Mouse (Mus musculus): ENCODE results near the gene Tgds. TPM values are rescaled to one million over a fixed set of nuclear protein-coding genes. Genes with fewer than 3 reads are reported as not detected.
A peak's percentile ranks its signal among the peaks of the same experiment; 100 is the strongest.
"Not testable (repeated sequence)": the region's sequence is repeated elsewhere in the genome, so short reads cannot be mapped to it uniquely, and the experiment has no call there.

Tgds gene
- polyA plus RNA-seq, 1 experiment from 2014 or later: 21.3 TPM

DNA sequence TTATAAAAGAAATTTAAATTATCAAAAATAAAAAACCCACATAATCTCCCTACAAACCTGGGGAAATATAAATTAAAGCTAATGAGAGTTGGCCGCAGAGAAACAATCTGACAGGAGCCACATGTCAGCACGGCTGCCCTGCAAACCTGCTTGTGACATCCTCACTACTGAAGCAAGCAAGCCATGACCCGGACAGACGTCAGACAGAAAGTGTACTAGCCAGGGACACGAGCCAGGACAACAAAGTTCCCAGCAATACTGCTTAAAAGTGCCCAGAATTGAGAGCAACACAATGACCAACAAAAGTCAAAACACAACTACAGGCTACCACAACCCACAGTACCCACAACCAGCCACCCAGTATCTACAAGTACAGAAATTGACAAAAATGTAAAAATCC lies 6.3 kb downstream of the Tgds start:
- Histone ChIP-seq H3K9me3 (no peaks in the 10 kb centered on the region), H3K4me1 (replicated peaks) (peaks cover 2% of the 10 kb centered on the region), H3K4me3 (no peak overlapping the region), H3K27ac (no peak overlapping the region), H3K9ac (no peak overlapping the region), H3K36me3 (peaks cover 60% of the 10 kb centered on the region), H3K4me2 (no peak overlapping the region), H3K27me3 (no peaks in the 10 kb centered on the region)
- ATAC-seq (ENCODE audit: low FRiP score): no peak
- 96% methylated on average over 5 of the region's 5 CpGs for WGBS

DNA sequence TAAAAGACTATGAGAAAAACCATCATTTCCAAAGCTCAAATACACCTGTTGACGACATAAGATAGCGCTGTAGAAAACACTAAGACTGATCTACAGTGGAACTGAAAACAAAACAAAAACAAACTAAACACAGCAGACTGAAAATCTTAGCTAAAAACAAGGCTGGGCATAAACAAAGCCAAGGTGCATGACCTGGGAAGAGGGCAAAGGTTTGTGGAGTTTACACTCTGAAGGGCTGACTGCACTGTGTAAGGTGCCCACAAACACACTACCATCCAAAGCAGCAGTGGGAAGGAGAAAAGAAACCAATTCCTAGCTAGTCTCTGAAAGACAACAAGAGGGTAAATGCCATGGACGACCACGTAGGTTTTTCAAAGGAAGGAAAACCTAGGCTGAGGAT lies 7.8 kb downstream of the Tgds start:
- Histone ChIP-seq H3K9me3 (no peaks in the 10 kb centered on the region), H3K36me3 (peaks cover 76% of the 10 kb centered on the region)

DNA sequence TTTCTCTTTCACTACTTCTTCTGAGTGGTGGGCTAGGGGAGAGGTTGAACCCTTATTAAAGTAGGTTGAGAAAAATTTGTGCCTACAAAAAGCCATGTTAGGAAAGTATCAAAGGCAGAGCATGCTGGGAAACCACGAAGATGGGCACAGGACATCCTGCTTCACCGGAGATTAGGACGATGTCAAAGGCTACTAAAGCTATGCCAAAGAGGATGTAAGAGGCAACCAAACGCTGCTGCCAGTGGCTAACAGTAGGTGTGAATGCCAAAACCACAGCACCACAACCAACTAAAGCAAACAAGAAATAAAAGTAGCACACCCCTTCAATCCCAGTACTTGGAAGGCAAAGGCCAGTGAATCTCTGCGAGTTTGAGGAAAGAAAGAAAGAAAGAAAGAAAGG lies 8.4 kb downstream of the Tgds start:
- WGBS: 88% methylated on average over 5 of the region's 5 CpGs
- ATAC-seq (ENCODE audit: low FRiP score): no peak
- Histone ChIP-seq H3K4me2 (no peak overlapping the region), H3K4me1 (replicated peaks) (no peaks in the 10 kb centered on the region), H3K27me3 (no peaks in the 10 kb centered on the region), H3K4me3 (no peak overlapping the region), H3K27ac (no peak overlapping the region), H3K9me3 (no peaks in the 10 kb centered on the region), H3K9ac (no peak overlapping the region), H3K36me3 (peaks cover 80% of the 10 kb centered on the region)

More for the DNA sequence above, 7.8 kb downstream of the Tgds start:
- WGBS: 91% methylated on average over 4 of the region's 4 CpGs
- H3K27ac ChIP-seq: no peak overlapping the region
- no peak overlapping the region for H3K4me2 ChIP-seq
- H3K4me3 ChIP-seq: no peak overlapping the region
- H3K9ac ChIP-seq: no peak overlapping the region
- H3K27me3 ChIP-seq: no peaks in the 10 kb centered on the region
- no peaks in the 10 kb centered on the region for H3K4me1 ChIP-seq (replicated peaks)
- ATAC-seq (ENCODE audit: low FRiP score): no peak

DNA sequence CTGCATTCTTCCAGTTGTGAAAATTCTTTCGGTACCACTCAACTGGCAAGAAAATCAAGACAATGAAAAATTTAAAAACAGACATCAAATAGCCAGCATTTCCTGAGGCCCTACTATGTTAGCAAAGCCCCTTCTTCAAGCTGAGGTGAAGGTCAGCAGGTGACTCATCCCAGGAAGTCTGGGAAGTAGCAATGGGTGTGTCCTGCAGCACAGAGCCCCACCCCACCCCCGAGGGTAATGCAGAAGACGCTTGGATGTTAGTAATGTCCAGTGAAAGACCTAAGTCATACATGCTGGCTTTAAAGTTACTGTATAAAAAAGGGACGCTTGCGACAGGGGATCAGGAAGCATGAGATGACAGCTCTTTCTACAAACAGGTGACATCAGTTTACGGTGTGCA lies 19.4 kb downstream of the Tgds start:
- H3K4me1 ChIP-seq (replicated peaks): no peaks in the 10 kb centered on the region
- no peak overlapping the region for H3K4me3 ChIP-seq
- no peak overlapping the region for H3K27ac ChIP-seq
- no peaks in the 10 kb centered on the region for H3K27me3 ChIP-seq
- H3K36me3 ChIP-seq: peaks cover 68% of the 10 kb centered on the region
- H3K9ac ChIP-seq: no peak overlapping the region
- no peak overlapping the region for H3K4me2 ChIP-seq
- H3K9me3 ChIP-seq: no peaks in the 10 kb centered on the region
- 96% methylated on average over 6 of the region's 6 CpGs for WGBS
- ATAC-seq (ENCODE audit: low FRiP score): no peak

DNA sequence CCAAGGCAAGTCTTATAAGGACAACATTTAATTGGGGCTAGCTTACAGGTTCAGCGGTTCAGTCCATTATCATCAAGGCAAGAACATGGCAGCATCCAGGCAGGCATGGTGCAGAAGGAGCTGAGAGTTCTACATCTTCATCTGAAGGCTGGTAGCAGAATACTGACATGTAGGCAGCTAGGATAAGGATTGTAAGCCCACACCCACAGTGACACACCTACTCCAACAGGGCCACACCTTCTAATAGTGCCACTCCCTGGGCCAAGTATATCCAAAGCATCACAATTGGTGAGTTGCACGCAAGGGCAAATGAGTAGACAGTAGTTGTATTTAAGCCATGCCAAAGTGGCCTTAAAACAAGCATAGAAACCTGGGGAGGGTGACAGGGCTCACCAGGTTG lies 25.1 kb downstream of the Tgds start:
- H3K9ac ChIP-seq; H3K9me3 ChIP-seq; H3K27me3 ChIP-seq; ATAC-seq (ENCODE audit: low FRiP score); H3K4me2 ChIP-seq; H3K4me3 ChIP-seq; H3K27ac ChIP-seq; H3K4me1 ChIP-seq (replicated peaks): not testable (repeated sequence)
- 95% methylated on average over 2 of the region's 2 CpGs for WGBS
- peaks cover 15% of the 10 kb centered on the region for H3K36me3 ChIP-seq

DNA sequence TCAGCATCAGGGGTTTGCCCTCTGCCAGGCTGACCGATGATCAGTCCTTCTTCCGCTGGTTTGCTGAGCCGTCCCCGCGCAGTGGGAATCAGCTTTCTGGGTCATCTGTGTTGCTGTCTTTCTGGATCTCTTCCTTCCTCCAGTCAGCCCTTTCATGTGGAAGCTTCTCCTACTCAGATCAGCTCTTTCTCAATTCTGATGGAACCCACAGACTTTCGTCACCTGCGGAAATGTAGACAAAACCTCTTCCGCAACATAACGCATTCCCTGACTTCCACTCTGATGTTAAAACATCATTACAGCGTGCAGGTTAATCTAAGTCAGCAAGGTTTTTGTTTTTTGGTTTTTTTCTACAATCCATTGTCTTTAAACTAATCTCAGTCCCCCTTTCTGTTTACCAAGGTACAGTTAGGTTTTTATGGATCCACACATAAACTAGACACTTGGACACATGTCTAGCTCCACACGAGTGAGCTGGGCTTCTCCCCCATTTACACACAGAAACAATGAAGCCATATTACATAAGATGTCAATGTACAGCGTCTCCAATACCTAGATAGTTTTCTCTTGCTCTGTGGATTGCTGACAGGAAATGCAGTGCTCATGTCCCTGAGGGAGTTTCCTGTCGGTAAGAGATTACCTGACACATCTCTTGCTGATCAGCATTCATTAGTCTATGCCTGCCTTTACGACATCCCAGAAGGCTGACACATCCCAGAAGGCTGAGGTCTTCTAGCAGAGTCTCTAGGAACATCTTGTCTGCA lies 31.1 kb downstream of the Tgds start:
- ATAC-seq (ENCODE audit: low FRiP score): no peak
- H3K9ac ChIP-seq: no peak overlapping the region
- H3K4me3 ChIP-seq: no peak overlapping the region
- no peak overlapping the region for H3K27ac ChIP-seq
- no peaks in the 10 kb centered on the region for H3K4me1 ChIP-seq (replicated peaks)
- no peak overlapping the region for H3K4me2 ChIP-seq
- H3K27me3 ChIP-seq: no peaks in the 10 kb centered on the region
- 86% methylated on average over 14 of the region's 14 CpGs for WGBS
- no peaks in the 10 kb centered on the region for H3K9me3 ChIP-seq
- H3K36me3 ChIP-seq: no peaks in the 10 kb centered on the region

DNA sequence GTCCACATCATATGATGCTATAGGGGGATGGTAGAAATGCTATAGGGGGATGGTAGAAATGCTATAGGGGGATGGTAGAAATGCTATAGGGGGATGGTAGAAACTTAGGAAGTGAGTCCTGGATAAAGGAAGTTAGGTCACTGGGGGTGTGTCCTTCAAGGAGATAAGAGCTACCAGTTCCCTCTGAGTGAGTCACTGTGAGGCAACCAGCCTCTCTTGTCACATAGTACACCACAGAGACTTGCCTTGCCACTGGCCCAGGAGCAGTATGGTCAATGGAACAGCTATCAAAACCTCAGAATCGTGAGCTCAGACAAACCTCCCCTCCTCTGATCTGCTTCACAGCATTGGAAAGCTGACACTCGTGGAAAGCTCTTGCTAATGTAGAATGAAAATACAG lies 34.3 kb downstream of the Tgds start:
- Histone ChIP-seq H3K27me3 (no peaks in the 10 kb centered on the region), H3K4me2 (no peak overlapping the region), H3K36me3 (no peaks in the 10 kb centered on the region), H3K9me3 (no peaks in the 10 kb centered on the region), H3K4me3 (no peak overlapping the region), H3K4me1 (replicated peaks) (no peaks in the 10 kb centered on the region), H3K27ac (no peak overlapping the region), H3K9ac (no peak overlapping the region)
- no peak for ATAC-seq (ENCODE audit: low FRiP score)
- whole genome bisulfite sequencing: 68% methylated on average over 2 of the region's 2 CpGs

DNA sequence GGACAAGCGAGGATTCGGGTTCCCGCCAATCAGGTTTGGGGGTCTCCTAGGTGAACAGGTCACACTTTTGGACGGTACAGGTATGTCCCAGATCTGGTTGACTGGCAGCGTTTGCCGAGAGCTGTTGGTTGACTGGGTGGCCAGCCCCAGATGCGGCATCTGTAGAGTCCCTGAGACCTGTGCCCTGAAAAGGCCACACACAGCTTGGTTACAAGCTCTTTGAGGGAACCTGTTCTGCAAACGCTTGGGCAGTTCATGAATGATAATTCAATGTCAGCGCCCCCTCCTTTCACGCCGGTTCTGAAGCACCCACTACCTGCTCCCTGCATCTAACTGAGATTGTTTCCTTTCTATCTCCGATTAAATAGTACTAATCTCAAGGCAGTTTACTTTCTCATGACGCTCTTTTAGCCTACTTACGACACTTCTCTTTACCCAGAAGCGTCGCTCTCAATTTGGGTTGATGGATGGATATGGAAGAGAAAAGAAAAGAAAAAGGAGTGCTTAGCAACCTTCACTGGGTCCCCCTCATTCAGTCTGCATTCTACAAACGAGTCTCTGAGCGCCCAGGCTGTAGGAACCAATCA lies 42.7 kb downstream of the Tgds start:
- Histone ChIP-seq H3K9ac (peak overlapping the region; percentile 75), H3K4me2 (peak overlapping the region; percentile 67), H3K27me3 (no peaks in the 10 kb centered on the region), H3K36me3 (no peaks in the 10 kb centered on the region), H3K9me3 (no peaks in the 10 kb centered on the region), H3K27ac (no peak overlapping the region), H3K4me1 (replicated peaks) (peaks cover 23% of the 10 kb centered on the region), H3K4me3 (peak overlapping the region; percentile 60)
- ATAC-seq (ENCODE audit: low FRiP score): peak; percentile 39
- WGBS: 1% methylated on average over 18 of the region's 18 CpGs

DNA sequence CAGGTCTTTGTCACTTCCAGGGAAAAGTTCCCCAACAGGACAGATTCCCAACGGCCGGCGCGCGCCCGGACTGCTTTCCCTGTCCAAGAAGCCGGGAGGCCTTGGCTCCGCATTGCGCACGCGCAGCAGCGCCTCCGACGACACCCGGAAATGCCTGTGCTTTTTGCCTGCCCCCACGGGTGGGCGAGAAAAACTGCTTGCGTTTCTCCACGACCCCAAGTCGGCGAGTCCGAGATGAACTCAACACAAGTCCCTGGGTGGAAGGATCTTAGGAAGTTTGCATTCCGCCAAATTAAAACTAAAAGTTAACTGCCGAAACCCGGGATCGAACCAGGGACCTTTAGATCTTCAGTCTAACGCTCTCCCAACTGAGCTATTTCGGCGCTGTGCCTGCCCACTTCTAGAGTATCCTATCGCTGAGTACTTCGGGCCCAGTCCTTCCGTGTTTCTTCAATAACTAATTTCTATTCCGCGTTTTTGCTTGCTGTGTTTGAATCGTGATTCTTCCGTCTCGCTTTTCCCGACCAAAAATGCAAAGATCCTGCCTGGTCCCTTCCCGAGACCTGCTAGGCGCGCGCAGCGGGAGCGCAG lies 43.2 kb downstream of the Tgds start:
- H3K4me1 ChIP-seq (replicated peaks): peaks cover 23% of the 10 kb centered on the region
- under 1% methylated on average over 44 of the region's 44 CpGs for WGBS
- H3K9me3 ChIP-seq: no peaks in the 10 kb centered on the region
- no peaks in the 10 kb centered on the region for H3K27me3 ChIP-seq
- H3K9ac ChIP-seq: peak overlapping the region; percentile 75
- peak overlapping the region; percentile 67 for H3K4me2 ChIP-seq
- H3K36me3 ChIP-seq: no peaks in the 10 kb centered on the region
- H3K27ac ChIP-seq: peak overlapping the region; percentile 77
- H3K4me3 ChIP-seq: peak overlapping the region; percentile 60
- ATAC-seq (ENCODE audit: low FRiP score): peak; percentile 80

DNA sequence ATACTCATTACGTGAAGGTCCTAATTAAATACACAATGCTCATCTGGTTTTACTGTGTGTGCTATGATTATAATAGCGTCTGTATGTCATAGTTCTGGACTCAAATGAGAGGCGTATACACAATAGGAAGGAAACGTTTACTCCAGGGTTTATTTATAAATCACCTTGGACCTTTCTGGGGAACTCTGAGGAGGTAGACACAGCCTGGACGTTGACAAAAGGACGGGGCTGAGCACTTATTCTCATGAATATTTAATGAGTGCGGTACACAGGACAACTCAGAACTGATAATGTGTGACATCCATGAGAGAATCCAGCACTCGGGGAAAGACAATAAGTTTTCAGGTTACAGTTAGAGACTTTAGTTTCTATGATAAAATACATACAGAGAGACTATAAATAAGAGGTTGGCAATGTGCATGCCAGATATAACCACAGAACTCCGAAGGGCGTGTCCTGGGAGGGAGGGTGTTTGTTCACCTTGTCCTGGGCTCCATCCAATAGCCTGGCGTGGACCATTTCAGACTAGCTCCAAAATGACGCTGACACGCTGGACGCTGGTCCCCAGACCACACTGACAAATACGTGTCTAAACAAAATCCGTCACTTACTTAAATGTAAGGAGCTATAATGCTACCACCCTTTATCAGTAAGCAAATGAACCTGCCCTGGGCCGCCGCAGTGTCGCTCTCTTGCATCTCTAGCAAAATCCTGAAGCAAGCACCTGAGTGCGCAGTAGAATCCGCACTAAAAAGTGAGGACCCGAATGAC lies 43.9 kb downstream of the Tgds start:
- peak; percentile 55 for ATAC-seq (ENCODE audit: low FRiP score)
- H3K27ac ChIP-seq: peak overlapping the region; percentile 77
- H3K4me2 ChIP-seq: peak overlapping the region; percentile 67
- WGBS: 6% methylated on average over 22 of the region's 22 CpGs
- no peaks in the 10 kb centered on the region for H3K27me3 ChIP-seq
- H3K9ac ChIP-seq: peak overlapping the region; percentile 75
- H3K36me3 ChIP-seq: no peaks in the 10 kb centered on the region
- peak overlapping the region; percentile 60 for H3K4me3 ChIP-seq
- H3K9me3 ChIP-seq: no peaks in the 10 kb centered on the region
- H3K4me1 ChIP-seq (replicated peaks): peaks cover 23% of the 10 kb centered on the region

DNA sequence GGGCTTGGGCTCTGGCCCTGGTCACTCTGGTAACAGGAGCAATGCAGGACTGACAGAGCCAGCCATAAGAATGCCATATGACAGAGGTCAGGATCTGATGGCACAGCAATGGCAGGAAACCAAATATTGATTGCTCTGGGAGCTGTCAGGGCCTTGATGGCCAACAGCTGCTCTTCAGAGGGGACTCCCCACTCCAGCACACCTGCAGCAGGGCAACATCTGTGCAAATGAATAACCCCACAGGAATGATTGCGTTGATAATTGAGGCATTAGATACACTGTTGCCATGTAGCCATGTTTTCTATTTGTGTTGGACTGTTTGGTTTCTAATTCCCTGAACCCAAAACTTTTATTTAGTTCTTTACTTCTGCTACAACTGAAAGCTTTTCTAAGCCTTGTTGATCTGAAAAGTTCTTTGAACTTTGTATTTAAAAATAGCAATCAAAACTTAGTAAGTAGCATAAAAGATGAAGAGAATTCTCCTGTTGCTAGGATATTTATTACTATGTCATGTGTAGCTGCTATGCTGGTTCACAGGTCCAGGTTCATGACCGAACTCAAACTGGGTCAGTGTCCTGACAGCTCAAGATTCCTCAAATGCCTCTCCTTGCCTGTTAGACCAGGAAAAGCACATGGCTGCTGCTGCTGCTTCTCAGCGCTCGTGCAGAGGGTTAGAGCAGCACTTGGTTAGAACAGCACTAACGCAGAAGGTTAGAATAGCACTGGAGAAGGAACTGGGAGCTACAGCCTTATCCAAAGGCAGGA lies 46.1 kb downstream of the Tgds start:
- H3K4me3 ChIP-seq: no peak overlapping the region
- H3K4me2 ChIP-seq: no peak overlapping the region
- H3K9ac ChIP-seq: no peak overlapping the region
- no peaks in the 10 kb centered on the region for H3K27me3 ChIP-seq
- no peaks in the 10 kb centered on the region for H3K9me3 ChIP-seq
- WGBS: 51% methylated on average over 5 of the region's 5 CpGs
- no peak for ATAC-seq (ENCODE audit: low FRiP score)
- H3K27ac ChIP-seq: no peak overlapping the region
- H3K36me3 ChIP-seq: no peaks in the 10 kb centered on the region
- peaks cover 23% of the 10 kb centered on the region for H3K4me1 ChIP-seq (replicated peaks)

DNA sequence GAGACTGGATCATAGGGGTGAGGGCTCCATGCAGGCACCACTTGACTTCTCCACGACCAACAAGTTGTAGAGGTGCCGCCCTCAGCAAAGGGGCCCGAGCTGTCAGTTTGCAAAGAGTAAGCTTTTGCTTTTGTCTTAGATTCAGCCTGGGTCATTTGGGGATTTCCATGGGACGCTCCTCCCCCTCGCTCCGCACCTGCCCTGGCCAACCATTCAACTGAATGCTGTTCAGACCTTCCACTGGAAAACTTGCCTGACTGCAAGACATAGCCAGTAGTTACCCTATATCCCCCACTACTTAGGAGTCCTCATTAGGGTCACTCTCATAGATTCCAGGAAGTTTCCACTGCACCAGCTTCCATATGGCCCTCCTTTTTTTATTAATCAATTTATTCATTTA lies 48.7 kb downstream of the Tgds start:
- Histone ChIP-seq H3K27me3 (no peaks in the 10 kb centered on the region), H3K4me1 (replicated peaks) (peaks cover 27% of the 10 kb centered on the region), H3K9ac (no peak overlapping the region), H3K36me3 (no peaks in the 10 kb centered on the region), H3K9me3 (no peaks in the 10 kb centered on the region), H3K4me2 (no peak overlapping the region), H3K4me3 (no peak overlapping the region), H3K27ac (no peak overlapping the region)
- no peak for ATAC-seq (ENCODE audit: low FRiP score)
- WGBS: 86% methylated on average over 6 of the region's 6 CpGs
